Mouse (Mus musculus) left cerebral cortex, adult 8-10 months (tissue): ENCODE results near the gene Arhgap15. TPM values are rescaled to one million over a fixed set of nuclear protein-coding genes. Genes with fewer than 3 reads are reported as not detected.

Experiments used
- DNase-seq, 2 experiments: peaks; one replicate each; pipeline ENCODE4 v3.0.0; 2022; ENCODE audit warnings: low spot score in 2 of 2
- total RNA-seq, 4 experiments: library from RNA; stranded (reverse); gene quantifications; 2 replicates each; pipeline ENCODE4 v1.2.4; 2022

Arhgap15 gene
- total RNA-seq, 4 experiments from 2014 or later = 7.8 to 10.0 (median 8.8) TPM

DNA sequence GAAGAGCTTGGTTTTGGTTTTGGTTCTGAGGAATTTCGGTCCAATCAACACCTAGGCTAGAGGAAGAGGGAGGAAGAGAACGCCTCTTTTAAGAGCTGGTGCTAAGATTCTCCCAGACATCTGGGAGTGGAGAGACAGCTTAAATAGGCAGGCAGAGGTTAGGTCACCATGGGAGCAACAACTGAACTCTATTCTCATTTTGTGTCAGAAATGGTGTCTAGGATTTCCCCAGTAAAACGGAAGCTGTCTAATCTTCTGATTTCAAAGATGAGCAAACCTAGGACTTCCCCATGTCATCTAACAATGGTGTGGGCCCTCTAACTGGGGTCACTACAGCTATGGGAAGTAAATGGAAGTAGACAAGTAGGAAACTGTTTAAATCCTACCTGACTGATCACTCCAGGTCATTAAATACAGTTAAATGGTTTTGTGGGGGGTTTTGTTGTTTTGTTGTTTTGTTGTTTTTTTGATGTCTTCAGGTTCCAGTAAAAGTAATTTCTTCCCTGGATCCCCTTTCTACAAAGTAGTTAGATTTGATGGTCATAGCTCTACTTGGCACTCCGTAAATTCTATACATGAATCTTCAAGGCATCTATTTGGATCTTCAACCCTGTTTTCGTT, 596.8 kb downstream of the Arhgap15 start:
- no peak for DNase-seq

DNA sequence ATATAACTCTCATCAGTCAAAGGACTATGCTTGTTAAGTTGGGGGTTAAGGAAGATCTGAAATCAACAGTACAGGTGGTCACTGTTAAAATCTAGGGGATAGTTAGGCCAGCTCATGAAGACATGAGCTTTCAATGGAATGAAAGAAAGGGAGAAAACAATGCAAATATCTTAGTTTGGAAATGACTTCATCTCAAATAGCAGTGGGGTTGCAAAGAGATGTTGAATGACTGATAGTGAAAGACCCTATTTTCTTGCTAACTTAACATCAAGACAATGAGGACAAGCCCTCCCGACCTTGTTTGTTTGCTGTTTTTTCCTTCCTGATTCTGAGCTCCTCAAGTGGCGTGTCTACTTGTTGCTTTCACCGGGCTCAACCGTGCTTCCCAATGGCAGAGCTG, 597.6 kb downstream of the Arhgap15 start:
- no peak for DNase-seq

DNA sequence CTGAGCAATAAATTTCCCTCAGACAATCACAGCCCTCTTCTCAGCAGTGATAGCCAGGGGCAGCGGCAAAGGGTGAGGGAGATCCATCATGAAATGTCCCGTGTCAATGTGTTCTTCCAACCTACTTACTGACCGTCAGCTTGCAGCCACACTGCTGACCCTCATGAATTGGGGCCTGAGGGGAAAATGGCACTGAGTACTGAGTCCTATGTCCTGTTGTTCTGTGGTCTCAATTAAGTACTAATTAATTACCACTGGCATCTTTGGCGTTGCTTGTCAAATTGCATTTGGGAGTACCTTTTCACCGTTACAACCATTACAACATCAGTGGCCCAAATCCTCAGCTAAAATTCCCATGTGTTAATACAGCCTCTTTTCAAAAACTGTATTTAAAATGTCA, 599.2 kb downstream of the Arhgap15 start:
- DNase-seq = no peak

DNA sequence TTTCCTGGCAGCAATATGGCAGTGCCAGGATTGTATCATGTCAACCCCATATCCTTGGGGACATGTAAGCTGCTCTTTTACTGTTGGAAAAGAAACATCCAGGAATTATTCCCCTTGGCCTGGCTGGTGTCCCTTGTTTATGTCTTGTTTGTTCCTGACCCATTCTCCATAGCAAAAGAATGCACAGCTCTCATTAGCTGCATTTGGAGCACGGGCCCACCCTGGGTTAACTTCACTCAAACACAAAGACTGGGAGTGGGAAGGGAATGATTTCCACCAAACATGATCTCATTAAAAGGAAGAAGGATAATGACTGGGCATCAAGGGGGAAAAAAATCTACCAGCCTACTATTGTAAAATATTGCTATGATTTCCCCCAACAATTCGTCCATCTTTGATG, 600.5 kb downstream of the Arhgap15 start:
- DNase-seq = no peak

DNA sequence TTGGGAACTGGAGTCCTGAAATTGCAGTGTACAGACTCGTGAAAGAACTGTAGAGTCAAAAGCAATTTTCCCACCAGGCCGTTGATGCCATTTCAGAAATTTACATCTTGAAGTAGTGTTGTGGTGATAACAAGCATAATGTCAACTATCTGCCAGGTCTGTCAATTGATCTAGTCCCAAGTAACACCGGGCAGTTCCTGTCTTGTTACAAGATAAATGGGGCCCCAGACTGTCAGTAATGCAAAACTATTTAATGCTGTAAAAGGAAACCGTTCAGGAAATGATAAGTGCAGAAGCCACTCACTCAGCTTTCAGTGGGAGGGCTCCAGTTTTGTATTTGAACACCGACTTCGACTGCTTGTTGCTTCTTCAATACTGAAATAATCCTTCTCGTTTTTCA, 604.3 kb downstream of the Arhgap15 start:
- DNase-seq = no peak

DNA sequence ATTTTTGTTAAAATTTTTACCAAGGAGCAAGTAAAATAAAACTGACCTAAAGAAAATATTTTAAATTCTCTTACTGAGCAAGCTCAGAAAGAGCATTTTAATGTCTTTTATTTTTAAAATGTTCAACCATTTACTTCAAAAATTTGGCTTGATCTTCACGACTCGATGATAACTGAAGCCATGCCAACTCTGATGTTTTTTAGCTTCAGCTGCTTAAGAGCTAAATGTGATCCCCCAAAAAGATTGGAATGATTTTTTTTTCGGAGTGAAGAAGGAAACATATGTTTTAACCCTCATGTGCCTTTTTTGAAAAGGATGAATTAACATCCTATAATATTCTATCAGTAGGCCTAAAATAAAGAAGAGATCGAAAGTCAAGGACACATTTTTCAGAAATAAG, 605.0 kb downstream of the Arhgap15 start:
- no peak for DNase-seq

DNA sequence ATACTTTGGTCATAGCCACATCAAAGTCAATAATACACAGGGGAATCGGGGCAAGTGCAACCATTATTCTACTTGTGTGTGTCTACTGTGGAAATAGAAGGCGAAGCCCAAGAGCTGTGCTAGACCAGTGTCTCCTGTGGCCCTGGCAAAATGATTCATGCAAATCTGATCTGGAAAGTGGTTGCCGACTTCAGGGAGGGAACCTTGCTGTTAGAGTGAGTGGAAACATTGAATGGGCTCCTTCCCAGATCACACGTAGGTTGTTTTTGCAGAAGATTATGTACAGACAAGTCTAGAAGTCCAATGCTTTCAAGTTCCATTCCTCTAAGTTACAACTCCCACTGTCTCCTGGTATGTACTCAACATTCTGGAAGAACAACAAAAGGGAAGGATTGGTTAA, 606.2 kb downstream of the Arhgap15 start:
- DNase-seq = no peak

DNA sequence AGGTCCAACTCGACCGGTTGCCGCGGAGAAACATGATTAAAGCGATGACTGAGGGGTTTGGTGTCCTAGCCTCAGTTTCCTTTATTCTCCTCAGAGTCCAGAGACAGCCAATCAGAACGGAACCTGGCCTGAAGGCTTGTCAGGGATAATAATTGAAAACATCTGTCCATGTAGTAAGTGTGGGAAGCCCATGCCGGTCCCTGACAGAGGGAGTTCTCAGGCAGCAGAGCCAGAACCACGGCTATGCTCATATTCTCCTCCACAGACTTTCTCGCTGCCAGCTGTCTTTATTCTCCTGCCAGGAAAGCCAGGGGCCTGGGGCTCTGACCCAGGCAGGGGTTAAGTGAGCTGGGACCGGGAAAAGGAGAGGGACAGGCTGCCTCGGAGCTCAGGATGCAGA, 606.7 kb downstream of the Arhgap15 start:
- no peak for DNase-seq

DNA sequence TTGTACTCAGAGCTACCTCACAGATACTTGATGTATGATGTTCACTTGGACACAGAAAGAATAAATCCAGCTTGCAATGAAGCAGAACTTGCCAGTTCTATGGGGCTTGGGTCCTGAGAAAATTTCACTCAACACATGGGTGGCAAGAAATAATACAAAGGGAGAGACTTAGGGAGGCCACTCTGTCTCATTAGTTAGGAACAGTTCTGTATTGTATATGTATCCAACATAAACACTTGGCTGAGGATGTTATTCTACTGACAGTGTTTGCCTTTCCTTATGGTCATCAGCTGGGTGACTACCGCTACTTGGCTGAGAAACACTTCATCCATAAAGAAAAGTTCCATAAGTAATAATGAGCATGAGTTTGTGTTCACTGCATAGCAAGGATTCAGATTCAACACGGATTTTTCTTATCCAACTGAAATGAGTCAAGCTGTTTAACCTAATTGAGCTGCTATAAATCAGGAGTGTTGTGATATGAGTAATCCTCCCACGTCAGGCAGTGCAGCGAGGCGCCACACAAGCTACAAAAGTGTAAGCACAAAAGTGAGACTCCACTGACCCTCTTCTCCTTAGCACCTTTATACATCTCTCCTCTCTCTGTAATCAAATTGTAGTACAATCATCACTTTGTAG, 607.7 kb downstream of the Arhgap15 start:
- DNase-seq = no peak

DNA sequence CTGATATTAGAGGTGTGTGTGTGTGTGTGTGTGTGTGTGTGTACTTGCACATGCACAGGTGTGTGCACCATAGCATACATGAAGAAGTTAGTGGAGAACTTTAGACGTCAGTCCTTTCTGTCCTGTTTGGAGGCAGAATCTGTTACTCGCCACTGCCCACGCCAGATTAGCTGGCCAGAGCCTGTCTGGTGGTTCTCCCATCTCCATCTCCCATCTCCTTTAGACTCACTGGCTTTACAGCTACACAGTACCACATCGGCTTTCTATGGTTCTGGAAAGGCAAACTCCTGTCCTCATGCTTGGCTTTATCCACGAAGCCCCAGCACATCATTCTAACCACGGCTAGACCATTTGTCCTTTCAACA, 608.2 kb downstream of the Arhgap15 start:
- no peak for DNase-seq

DNA sequence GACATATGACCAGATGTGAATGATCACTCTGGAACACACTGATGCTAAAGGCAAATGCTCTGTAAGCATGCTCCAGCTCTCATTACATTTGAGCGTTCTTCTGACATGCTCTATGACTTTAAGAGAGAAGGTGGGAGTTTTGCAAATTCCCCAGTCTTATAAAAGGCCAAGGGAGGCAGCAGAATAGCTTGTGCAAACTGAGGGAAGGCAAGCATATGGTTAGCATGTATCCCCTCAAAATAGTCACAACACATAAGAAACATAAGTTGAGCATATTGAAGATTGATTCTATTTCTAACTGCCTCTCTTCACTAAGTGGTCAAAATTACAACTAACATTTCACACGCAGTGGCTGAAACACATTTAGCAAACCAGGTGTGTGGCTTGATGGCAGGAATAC, 631.6 kb downstream of the Arhgap15 start:
- no peak for DNase-seq

DNA sequence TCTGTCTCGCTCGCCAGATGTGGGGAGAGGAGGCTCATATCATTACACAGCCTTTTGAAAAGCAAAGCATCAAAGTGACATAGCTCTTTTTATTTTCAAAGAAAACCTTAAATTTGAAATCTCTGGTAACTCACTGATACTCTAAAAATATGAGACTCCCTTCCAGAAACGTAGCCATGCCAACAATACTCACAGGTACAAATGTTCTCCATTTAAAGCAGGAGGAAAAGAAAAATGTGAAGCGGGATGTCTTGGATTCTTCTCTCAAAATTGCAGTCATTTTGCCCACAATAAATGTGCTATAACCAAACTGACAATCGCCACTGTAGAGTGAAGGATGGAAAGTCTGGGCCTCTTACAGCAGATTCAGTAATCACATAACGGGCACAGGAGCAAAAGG, 635.9 kb downstream of the Arhgap15 start:
- no peak for DNase-seq

DNA sequence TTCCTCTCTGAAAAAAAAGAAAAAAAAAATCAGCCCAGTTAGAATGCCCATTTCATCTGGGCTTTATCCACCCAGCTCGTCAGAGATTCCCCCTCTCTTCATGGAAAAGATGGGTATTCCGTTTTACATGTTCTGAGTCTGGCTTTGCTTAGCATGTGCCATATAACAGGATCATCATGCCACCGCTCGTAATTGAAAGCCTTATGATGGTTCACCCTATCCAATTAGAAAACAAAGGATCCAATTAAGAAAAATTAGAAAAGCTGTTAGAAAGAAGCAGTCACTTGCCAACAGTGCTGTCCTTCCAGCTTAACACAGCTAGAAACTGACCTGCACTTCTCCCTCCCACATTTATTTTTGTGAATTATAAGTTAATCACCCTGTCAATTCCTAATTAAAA, 640.9 kb downstream of the Arhgap15 start:
- no peak for DNase-seq

DNA sequence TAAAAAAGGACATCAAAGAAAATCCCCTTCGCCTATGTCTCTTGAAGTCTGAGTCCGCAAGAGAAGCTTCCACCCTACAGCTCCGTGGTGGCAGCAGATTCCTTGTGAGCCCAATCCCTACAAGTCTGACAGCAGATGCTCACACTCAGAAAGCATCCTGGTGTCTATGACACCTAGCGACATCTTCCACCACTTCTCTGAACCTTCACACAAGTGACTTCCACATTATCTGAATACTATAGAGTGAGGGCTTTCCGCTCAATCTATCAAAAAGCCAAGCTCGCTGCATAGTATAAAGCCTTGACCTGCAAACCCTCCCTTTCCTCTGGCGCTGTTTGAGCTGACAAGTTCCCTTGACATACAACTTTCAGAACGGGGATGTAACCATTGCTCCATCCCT, 645.2 kb downstream of the Arhgap15 start:
- no peak for DNase-seq

DNA sequence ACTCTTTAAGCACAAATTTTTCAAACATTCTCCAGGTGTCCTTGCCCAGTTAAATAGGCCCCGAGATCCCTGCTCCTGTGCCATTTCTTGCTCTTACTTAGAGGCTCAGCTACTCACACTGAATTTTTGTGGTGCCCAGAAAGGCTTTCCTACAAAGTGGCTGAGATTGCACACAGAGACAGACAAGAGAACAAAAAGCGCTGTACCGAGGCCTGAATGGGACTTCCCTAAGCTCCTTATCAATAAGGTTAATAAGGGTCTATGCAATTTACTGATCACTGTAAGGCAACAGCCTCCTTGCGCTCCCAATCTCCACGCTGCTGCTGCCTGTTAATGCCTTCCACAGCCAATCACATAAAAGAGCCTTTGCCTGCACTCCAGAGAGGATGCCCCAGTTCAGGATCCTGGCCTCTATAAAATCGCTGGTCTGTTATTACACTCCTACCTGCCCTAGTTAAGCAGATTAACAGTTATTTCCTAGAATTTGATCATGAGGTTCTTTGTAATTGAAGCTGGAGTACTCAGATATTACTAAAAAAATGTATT, 646.4 kb downstream of the Arhgap15 start:
- DNase-seq = no peak

DNA sequence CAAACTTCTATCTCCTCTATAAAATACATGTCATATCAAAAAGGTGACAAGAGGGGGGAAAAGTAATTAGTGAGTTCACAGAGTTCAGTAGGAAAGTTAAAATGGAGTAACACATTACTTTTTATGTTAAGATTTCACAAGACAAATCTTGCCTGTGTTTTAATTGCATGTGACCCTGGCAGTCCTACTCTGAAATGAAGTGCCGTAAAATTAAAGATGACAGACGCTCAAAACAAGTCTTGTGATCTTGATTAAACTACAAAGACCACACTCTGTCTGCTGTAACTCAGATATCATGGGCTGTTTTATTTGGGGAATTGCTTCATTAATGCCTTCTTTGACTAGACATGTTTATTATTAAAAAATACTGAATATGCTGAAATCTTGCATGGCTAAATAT, 647.0 kb downstream of the Arhgap15 start:
- no peak for DNase-seq

DNA sequence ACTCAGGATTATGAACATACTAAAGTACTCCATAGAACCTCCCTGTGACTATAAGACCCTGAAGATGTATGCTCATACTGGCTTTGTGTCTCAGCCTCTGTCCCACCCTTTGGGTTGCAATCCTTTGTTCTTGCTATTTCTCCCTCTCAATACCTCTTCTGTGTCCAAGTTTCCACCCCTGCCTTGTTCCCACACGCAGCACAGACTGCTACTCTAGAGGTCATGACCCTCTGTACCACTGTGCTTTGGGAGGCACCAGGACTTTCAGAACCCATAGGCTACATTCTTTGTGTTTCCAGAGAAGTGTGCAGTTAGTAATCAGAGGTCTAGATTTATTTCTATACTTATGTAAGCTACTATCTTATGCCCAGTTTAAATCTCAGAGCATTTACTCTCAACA, 648.6 kb downstream of the Arhgap15 start:
- no peak for DNase-seq

DNA sequence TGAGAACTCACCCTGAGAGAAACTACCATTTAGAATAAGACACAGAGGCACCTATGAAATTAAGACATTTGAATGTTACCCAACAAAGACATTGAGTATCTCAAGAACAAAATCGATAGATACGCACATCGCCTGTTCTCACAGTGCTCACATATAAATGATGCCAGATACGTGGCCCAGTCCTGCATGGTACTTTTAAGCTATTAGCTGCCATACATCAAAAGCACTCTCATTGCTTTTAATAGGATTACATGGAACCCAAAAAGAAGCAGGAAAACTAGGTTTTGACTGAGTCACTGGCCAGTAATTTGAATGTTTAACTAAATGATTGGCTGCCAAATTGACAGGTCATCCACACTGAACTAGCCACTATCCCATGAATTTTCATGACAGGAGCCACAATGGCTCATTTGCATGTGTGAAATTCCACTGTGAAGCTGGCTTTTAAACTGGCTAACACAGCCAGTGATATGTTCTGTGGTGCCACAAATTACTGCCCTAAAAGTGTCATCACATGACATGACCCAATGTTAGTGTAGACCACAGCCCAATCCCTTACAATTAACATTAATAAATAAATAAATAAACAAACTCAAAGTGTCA, 649.2 kb downstream of the Arhgap15 start:
- DNase-seq = no peak

DNA sequence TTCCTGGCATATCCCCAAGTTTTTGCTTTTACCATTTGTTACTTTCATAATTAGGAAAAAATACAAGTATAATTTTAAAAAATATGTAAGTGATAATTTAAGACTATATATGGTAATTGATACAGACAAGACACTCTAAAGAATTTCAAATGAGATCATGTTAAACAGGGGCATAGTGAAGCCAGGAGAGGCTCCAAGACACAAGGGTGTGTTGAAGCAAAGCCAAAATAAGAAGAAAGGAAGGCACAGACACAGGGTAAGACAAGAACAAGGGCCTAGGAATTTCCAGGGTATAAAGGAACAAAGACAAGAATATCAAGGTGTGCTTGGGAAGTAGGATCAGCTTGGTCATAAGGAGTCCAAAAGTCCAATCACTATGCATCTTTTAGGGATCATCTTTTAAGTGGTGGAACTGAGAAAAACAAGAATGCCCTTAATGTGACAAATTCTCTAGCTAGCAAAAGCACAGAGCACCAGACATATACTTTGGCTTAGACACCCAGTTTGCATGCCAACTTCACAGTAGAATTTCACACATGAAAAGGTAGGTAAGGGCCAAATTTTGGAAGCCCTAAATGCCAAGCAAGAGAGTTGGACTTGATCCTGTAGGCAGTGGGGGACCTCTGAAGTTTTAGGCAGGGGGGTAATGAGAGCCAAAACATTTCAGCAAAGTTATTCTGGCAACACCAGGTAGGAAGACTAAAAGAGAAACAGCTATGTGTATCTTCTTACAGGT, 650.7 kb downstream of the Arhgap15 start:
- no peak for DNase-seq

DNA sequence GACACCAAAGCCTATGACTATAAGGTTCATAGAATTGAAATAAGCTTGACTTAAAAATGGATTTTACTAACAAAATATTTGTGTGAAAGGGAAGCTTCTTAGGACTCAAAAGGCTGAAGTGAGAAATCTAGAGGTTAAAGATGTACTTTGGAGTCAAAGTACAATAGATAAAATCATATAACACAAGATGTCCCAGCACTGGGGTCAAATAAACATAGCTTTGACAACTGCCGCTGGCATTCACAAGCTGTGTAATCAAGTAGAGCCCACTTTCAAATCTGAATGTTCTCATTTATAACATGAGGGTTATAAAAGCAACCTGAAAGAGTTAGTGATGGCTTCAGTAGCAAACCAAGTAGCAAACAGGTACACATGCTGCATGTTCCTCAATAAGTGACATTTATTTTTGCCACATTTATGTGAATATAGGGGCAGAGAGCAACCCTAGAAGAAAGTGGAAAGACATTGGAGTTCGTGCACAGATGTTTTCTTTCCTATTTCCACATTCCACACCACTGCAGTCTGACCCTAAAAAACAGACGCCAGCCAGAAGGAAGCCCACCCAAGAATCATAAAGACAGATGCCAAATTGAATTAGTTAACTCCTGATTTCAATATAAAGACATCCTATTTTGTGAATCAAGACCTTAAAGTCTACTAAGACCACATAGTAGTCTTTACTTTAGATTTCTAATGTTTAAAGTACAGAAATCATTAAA, 653.2 kb downstream of the Arhgap15 start:
- DNase-seq = no peak

DNA sequence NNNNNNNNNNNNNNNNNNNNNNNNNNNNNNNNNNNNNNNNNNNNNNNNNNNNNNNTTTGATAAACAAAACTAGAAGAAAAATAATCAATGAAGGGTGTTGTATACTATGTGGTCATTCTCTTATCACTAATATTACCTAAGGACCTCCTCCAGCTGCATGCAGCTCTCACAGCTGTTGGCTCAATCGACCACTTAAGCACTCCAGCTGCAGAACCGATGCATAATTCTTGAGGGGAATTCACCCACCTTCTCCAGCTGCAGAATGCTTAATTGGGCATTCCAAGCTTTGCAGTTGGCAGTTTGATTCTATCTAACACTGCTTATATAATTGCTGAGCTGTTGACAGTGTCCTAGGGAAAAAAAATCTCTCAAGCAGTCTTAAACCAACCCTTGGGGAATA, 663.0 kb downstream of the Arhgap15 start:
- DNase-seq = no peak

DNA sequence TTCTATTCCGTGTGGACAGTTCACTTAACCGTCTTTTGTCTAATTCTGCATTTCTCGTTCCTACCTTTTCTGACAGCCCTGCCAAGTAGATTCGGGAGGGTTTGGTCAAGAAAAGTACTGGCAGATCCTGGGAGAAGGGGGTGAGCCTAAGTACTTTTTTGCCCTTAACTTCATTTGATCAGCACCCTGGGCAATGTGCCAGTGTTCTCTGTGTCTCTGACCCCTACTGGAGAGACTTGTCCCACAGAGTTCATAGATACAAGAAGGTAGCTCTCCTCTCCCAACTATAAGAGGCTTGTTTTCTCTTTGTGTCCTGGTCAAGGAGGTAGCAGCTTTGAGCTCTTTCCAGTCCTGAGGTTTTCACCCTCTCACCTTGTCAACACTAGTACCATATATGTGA, 667.7 kb downstream of the Arhgap15 start:
- DNase-seq = no peak
